Mouse (Mus musculus) G1E (cell line): ENCODE data around the gene Igflr1.

Experiments
- CTCF ChIP-seq: IDR thresholded peaks from 2 replicates; pipeline ENCODE4 v1.5.1; 2012; ENCODE audit warnings: low read depth, low read length, inconsistent platforms, mixed read lengths
- GATA1 ChIP-seq: IDR thresholded peaks from 2 replicates; pipeline ENCODE4 v1.6.1; 2012; ENCODE audit warnings: borderline replicate concordance, low read length, inconsistent platforms, mixed read lengths
- GATA2 ChIP-seq: IDR thresholded peaks from 2 replicates; pipeline ENCODE4 v1.6.1; 2012; ENCODE audit warnings: low read depth, low read length, inconsistent platforms, borderline replicate concordance
- TAL1 ChIP-seq: conservative IDR thresholded peaks from 2 replicates; pipeline ENCODE4 v1.6.1; 2012; ENCODE audit warnings: low read depth, low read length, inconsistent platforms, mixed read lengths

DNA sequence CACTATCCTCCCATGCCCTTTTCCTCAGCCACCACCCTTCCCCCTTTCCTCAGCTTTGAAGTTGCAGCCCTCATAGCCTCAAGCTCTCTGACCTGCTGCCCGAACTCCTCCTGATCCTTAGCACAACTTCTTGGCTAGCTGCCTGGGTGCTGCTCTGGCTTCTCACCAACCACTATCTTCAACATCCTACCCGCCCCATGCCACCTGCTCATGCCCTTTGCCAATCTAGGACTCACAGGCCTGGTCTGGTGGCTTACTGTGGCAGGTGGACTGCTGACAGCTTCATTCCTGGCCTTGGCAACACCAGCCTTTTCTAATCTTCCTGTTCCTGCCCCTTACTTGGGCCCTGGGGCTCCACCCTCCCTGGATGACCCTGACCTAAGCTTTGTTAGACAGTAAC lies 7.7 kb downstream of the Igflr1 start:
- TF ChIP-seq CTCF (no peak), GATA1 (no peak), GATA2 (no peak), TAL1 (no peak)
